Comparison of ENCODE assay signal across 11 mouse cellular contexts in the genomic region with DNA sequence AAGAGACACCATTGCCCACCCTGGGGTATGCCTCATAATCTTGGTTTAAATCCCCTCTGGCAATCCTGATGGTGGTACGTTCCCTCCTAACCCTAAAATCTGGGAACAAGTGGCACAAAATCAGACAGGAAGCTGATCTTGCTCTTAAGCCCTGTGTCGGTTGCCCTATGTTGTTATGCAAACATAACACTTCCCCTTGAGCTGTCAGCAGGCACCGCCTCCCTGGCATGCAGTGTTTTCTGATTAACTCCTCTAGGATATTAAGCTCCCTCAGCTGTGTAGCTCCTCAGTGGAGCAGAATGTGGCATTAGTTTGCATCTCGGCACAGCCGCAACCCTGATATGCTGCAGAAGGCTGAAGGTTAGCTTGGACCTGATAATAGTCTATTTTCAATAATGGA. TPM values are rescaled to one million over a fixed set of nuclear protein-coding genes. Genes with fewer than 3 reads are reported as not detected.
A peak's percentile ranks its signal among the peaks of the same experiment; 100 is the strongest.
DNase-seq lines count a peak whose midpoint lies in the region; ATAC-seq lines count a peak whose summit lies in the region.
"Had no signal": no experiment of that assay in that cellular context is flagged by ENCODE, and none has a peak within 500 bp of the region (broad histone marks: within the 10 kb centered on the region; RNA-seq: fewer than 3 reads in every experiment).

No protein-coding gene starts in this region.

- no peak overlapping the region for H3K9ac ChIP-seq in forebrain, embryonic 13.5 days
- H3K9ac ChIP-seq: embryonic facial prominence, embryonic 12.5 days had no signal

- no peaks in the 10 kb centered on the region for H3K9me3 ChIP-seq in forebrain, embryonic 13.5 days (replicated peaks)
- no peaks in the 10 kb centered on the region for H3K9me3 ChIP-seq in forebrain, embryonic 10.5 days
- H3K9me3 ChIP-seq: embryonic facial prominence, embryonic 12.5 days had no signal

- H3K27ac ChIP-seq in forebrain, embryonic 13.5 days: 0 out of 2 replicates have a peak overlapping the region, but pooled peaks have one; percentile 12
- no peak overlapping the region for H3K27ac ChIP-seq in forebrain, embryonic 10.5 days
- H3K27ac ChIP-seq: embryonic facial prominence, embryonic 12.5 days had no signal

- no peak for ATAC-seq in forebrain, embryonic 13.5 days
- ATAC-seq in activated CD4-positive, CD25-positive, alpha-beta regulatory T cell, adult 4 months: no peak
- ATAC-seq: Patski had no signal

- no peak for DNase-seq in forebrain, embryonic 10.5 days (ENCODE audit: extremely low spot score, low spot score)
- peak; percentile 16 for DNase-seq in retina, postnatal 1 day
- DNase-seq in retina, embryonic 14.5 days (ENCODE audit: low spot score): no peak
- peak; percentile 65 to 75 for DNase-seq in lung, adult 18-20 months
- DNase-seq in splenic B cell, adult 2 months (ENCODE audit: low read depth, low spot score): peak; percentile 29
- no peak for DNase-seq in embryo, embryonic 9.5 days (ENCODE audit: extremely low spot score)
- DNase-seq: right cerebral cortex, adult 18-20 months had no signal

- no peak overlapping the region for H3K4me3 ChIP-seq in forebrain, embryonic 13.5 days
- no peak overlapping the region for H3K4me3 ChIP-seq in forebrain, embryonic 10.5 days
- H3K4me3 ChIP-seq: embryonic facial prominence, embryonic 12.5 days had no signal

- no peak overlapping the region for H3K4me2 ChIP-seq in forebrain, embryonic 13.5 days
- H3K4me2 ChIP-seq: embryonic facial prominence, embryonic 12.5 days had no signal

- peaks cover 18% of the 10 kb centered on the region for H3K4me1 ChIP-seq in forebrain, embryonic 13.5 days
- H3K4me1 ChIP-seq in forebrain, embryonic 10.5 days: peaks cover 42% of the 10 kb centered on the region
- H3K4me1 ChIP-seq: embryonic facial prominence, embryonic 12.5 days had no signal

- H3K27me3 ChIP-seq in forebrain, embryonic 13.5 days: no peaks in the 10 kb centered on the region
- H3K27me3 ChIP-seq in forebrain, embryonic 10.5 days (ENCODE audit: poor library complexity, severe bottlenecking): no peaks in the 10 kb centered on the region
- no peaks in the 10 kb centered on the region for H3K27me3 ChIP-seq in splenic B cell, adult 2 months (ENCODE audit: control insufficient read depth, insufficient read depth, low read length, poor library complexity, severe bottlenecking)
- H3K27me3 ChIP-seq: embryonic facial prominence, embryonic 12.5 days; Patski had no signal

- H3K36me3 ChIP-seq in forebrain, embryonic 13.5 days (ENCODE audit: poor library complexity, severe bottlenecking): no peaks in the 10 kb centered on the region
- 0 out of 2 replicates have a peak, but pooled peaks cover 2% of the 10 kb centered on the region for H3K36me3 ChIP-seq in forebrain, embryonic 10.5 days (replicated peaks)
- H3K36me3 ChIP-seq in splenic B cell, adult 2 months (ENCODE audit: control insufficient read depth, insufficient read depth, low read length, poor library complexity, severe bottlenecking): no peaks in the 10 kb centered on the region; the same call in 1 of the 2 replicates
- H3K36me3 ChIP-seq: embryonic facial prominence, embryonic 12.5 days had no signal

- 54% methylated on average over 5 of the region's 5 CpGs for WGBS in forebrain, embryonic 13.5 days
- WGBS in forebrain, embryonic 10.5 days: 75% methylated on average over 5 of the region's 5 CpGs

RNA-seq across cellular contexts. Expression of a gene that starts 58.9 kb away (rescaled TPM):
- 7.3 and 7.5 TPM in 2 replicates for polyA plus RNA-seq in forebrain, embryonic 13.5 days (2015; fragmentation: Nextera tagmentation; extraction: Ambion mirVana)
- polyA plus RNA-seq in forebrain, embryonic 10.5 days (2016; fragmentation: Nextera tagmentation; extraction: Ambion mirVana): 13.9 and 14.4 TPM in 2 replicates
- 10 to 100 TPM; 17.0 to 27.9 TPM for polyA plus RNA-seq in activated CD4-positive, CD25-positive, alpha-beta regulatory T cell, adult 4 months (2017; shearing (Covaris generic))

Comparison
In these comparisons a context has a peak if more than half of its experiments do, and no peak if none do; other contexts are left out.
1. DNase-seq: peak in retina, postnatal 1 day (single experiment), lung, adult 18-20 months (2 of 2) and splenic B cell, adult 2 months (single experiment); none in forebrain, embryonic 10.5 days (single experiment), retina, embryonic 14.5 days (single experiment) and embryo, embryonic 9.5 days (single experiment).